In the genomic region with DNA sequence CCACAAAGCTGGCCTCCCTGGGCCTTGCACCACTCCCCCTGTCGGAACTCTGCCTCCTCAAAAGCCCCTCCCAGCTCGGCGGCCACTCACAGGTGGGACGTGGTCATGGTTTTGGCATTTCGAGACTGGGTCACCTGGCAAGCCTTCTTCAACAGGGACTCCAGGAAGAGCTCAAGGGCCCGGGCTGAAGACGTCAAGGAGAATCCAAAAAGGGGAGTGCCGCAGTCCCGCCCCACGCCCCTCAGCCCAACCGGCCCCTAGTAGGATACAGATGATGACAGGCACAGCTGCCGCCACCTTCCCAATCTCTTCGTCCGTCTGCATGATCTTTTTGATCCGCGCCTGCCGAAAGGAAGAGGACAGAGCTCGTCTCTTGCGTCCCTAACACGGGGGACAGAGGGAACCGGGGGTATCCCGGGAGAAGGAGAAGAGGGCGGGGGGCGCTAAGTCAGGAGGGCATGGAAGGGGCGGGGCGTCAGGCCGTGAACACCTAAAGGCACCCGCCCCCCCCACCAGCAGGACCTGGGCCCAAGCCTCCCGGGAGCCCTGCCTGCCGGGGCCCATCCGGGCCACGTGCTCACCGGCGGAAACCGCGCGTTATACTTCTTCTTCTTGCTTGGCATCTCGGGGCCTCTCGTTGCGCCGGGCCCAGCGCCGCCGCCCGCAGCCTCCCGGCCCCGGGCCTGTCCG, we compare ENCODE assay signal across 8 mouse cellular contexts. TPM values are rescaled to one million over a fixed set of nuclear protein-coding genes. Genes with fewer than 3 reads are reported as not detected.
DNase-seq lines count a peak whose midpoint lies in the region; ATAC-seq lines count a peak whose summit lies in the region.

No protein-coding gene starts in this region.

- DNase-seq in CD4-positive, CD25-positive, alpha-beta regulatory T cell, adult 2 months (ENCODE audit: low read depth, low spot score) = peak; percentile 80
- DNase-seq in adrenal gland, postnatal 10 days = peak; percentile 82
- peak; percentile 54 for DNase-seq in ovary, postnatal 10 days (ENCODE audit: low spot score)
- peak; percentile 84 for DNase-seq in thymus, postnatal 14 days

- H3K36me3 ChIP-seq in embryonic facial prominence, embryonic 15.5 days = peaks cover 50% of the 10 kb centered on the region
- H3K36me3 ChIP-seq in heart, embryonic 12.5 days = peaks cover 57% of the 10 kb centered on the region
- H3K36me3 ChIP-seq in kidney, embryonic 15.5 days = peaks cover 51% of the 10 kb centered on the region
- H3K36me3 ChIP-seq in lung, embryonic 16.5 days (ENCODE audit: control insufficient read depth, insufficient read depth, low read length) = peaks cover 24% of the 10 kb centered on the region

- H3K4me1 ChIP-seq in embryonic facial prominence, embryonic 15.5 days = peaks cover 41% of the 10 kb centered on the region
- peaks cover 29% of the 10 kb centered on the region for H3K4me1 ChIP-seq in heart, embryonic 12.5 days (replicated peaks)
- H3K4me1 ChIP-seq in kidney, embryonic 15.5 days = peaks cover 38% of the 10 kb centered on the region
- peaks cover 21% of the 10 kb centered on the region for H3K4me1 ChIP-seq in lung, embryonic 16.5 days (replicated peaks; ENCODE audit: control insufficient read depth, insufficient read depth, low read length)

- peak overlapping the region; percentile 94 for H3K27ac ChIP-seq in embryonic facial prominence, embryonic 15.5 days (replicated peaks)
- H3K27ac ChIP-seq in heart, embryonic 12.5 days (ENCODE audit: poor library complexity, severe bottlenecking) = peak overlapping the region; percentile 91
- H3K27ac ChIP-seq in kidney, embryonic 15.5 days = peak overlapping the region; percentile 95
- H3K27ac ChIP-seq in lung, embryonic 16.5 days (ENCODE audit: low read length) = peak overlapping the region; percentile 97

- peak overlapping the region; percentile 80 for H3K9ac ChIP-seq in embryonic facial prominence, embryonic 15.5 days
- peak overlapping the region; percentile 91 for H3K9ac ChIP-seq in heart, embryonic 12.5 days
- peak overlapping the region; percentile 82 for H3K9ac ChIP-seq in kidney, embryonic 15.5 days
- peak overlapping the region; percentile 91 for H3K9ac ChIP-seq in lung, embryonic 16.5 days (ENCODE audit: low read length)

- ATAC-seq in embryonic facial prominence, embryonic 15.5 days (ENCODE audit: insufficient number of reproducible peaks, low FRiP score, low TSS enrichment, low read depth) = peak; percentile 51
- ATAC-seq in heart, embryonic 12.5 days (ENCODE audit: insufficient number of reproducible peaks, low FRiP score) = peak; percentile 74
- peak; percentile 69 for ATAC-seq in kidney, embryonic 15.5 days (replicated peaks; ENCODE audit: low FRiP score)
- ATAC-seq in lung, embryonic 16.5 days (ENCODE audit: low read depth) = peak; percentile 61

- peak overlapping the region; percentile 87 for H3K4me3 ChIP-seq in embryonic facial prominence, embryonic 15.5 days (replicated peaks)
- H3K4me3 ChIP-seq in heart, embryonic 12.5 days = peak overlapping the region; percentile 89
- H3K4me3 ChIP-seq in kidney, embryonic 15.5 days (replicated peaks) = peak overlapping the region; percentile 86
- H3K4me3 ChIP-seq in lung, embryonic 16.5 days (ENCODE audit: low read length) = peak overlapping the region; percentile 90

- no peaks in the 10 kb centered on the region for H3K9me3 ChIP-seq in embryonic facial prominence, embryonic 15.5 days (replicated peaks)
- H3K9me3 ChIP-seq in heart, embryonic 12.5 days (replicated peaks) = no peaks in the 10 kb centered on the region
- no peaks in the 10 kb centered on the region for H3K9me3 ChIP-seq in kidney, embryonic 15.5 days (replicated peaks)
- H3K9me3 ChIP-seq in lung, embryonic 16.5 days (ENCODE audit: control insufficient read depth, low read length) = no peaks in the 10 kb centered on the region

- H3K4me2 ChIP-seq in embryonic facial prominence, embryonic 15.5 days (replicated peaks) = peak overlapping the region; percentile 75
- peak overlapping the region; percentile 94 for H3K4me2 ChIP-seq in heart, embryonic 12.5 days
- peak overlapping the region; percentile 79 for H3K4me2 ChIP-seq in kidney, embryonic 15.5 days
- H3K4me2 ChIP-seq in lung, embryonic 16.5 days (ENCODE audit: low read depth, low read length) = peak overlapping the region; percentile 71

- WGBS in embryonic facial prominence, embryonic 15.5 days = under 1% methylated on average over 46 of the region's 48 CpGs
- under 1% methylated on average over 47 of the region's 48 CpGs for WGBS in heart, embryonic 12.5 days
- under 1% methylated on average over 35 of the region's 48 CpGs for WGBS in kidney, embryonic 15.5 days
- under 1% methylated on average over 46 of the region's 48 CpGs for WGBS in lung, embryonic 16.5 days

- no peaks in the 10 kb centered on the region for H3K27me3 ChIP-seq in embryonic facial prominence, embryonic 15.5 days
- no peaks in the 10 kb centered on the region for H3K27me3 ChIP-seq in heart, embryonic 12.5 days (replicated peaks)
- no peaks in the 10 kb centered on the region for H3K27me3 ChIP-seq in kidney, embryonic 15.5 days
- no peaks in the 10 kb centered on the region for H3K27me3 ChIP-seq in lung, embryonic 16.5 days (ENCODE audit: control insufficient read depth, insufficient read depth, low read depth, low read length)

RNA-seq across cellular contexts. Expression of gene Drap1, which starts 0.5 kb away (rescaled TPM):
- 100 to 1,000 TPM; 246 to 264 TPM for total RNA-seq in adrenal gland, postnatal 10 days (2021)
- polyA plus RNA-seq in embryonic facial prominence, embryonic 15.5 days (2015; fragmentation: Nextera tagmentation; extraction: Ambion mirVana) = 267 and 280 TPM in 2 replicates
- polyA plus RNA-seq in heart, embryonic 12.5 days (2016; fragmentation: Nextera tagmentation; extraction: Ambion mirVana) = 190 and 194 TPM in 2 replicates
- 248 and 250 TPM in 2 replicates for polyA plus RNA-seq in kidney, embryonic 15.5 days (2015; fragmentation: Nextera tagmentation; extraction: Ambion mirVana)
- 263 and 265 TPM in 2 replicates for polyA plus RNA-seq in lung, embryonic 16.5 days (2015; fragmentation: Nextera tagmentation; extraction: Ambion mirVana)

RNA-seq across cellular contexts. Expression of gene AI837181, which starts 0.7 kb away (rescaled TPM):
- 10 to 100 TPM; 42.5 to 43.8 TPM for total RNA-seq in adrenal gland, postnatal 10 days (2021)
- 67.4 and 72.3 TPM in 2 replicates for polyA plus RNA-seq in embryonic facial prominence, embryonic 15.5 days (2015; fragmentation: Nextera tagmentation; extraction: Ambion mirVana)
- polyA plus RNA-seq in heart, embryonic 12.5 days (2016; fragmentation: Nextera tagmentation; extraction: Ambion mirVana) = 38.8 and 39.5 TPM in 2 replicates
- 54.2 and 59.0 TPM in 2 replicates for polyA plus RNA-seq in kidney, embryonic 15.5 days (2015; fragmentation: Nextera tagmentation; extraction: Ambion mirVana)
- polyA plus RNA-seq in lung, embryonic 16.5 days (2015; fragmentation: Nextera tagmentation; extraction: Ambion mirVana) = 20.7 and 28.3 TPM in 2 replicates

RNA-seq across cellular contexts. Expression of gene Tsga10ip, which starts 21.9 kb away (rescaled TPM):
- total RNA-seq in adrenal gland, postnatal 10 days (2021) = not detected
- polyA plus RNA-seq in embryonic facial prominence, embryonic 15.5 days (2015; fragmentation: Nextera tagmentation; extraction: Ambion mirVana) = 0.72 and 1.1 TPM in 2 replicates
- polyA plus RNA-seq in heart, embryonic 12.5 days (2016; fragmentation: Nextera tagmentation; extraction: Ambion mirVana) = 1.7 and 1.8 TPM in 2 replicates
- polyA plus RNA-seq in kidney, embryonic 15.5 days (2015; fragmentation: Nextera tagmentation; extraction: Ambion mirVana) = 0.30 and 0.57 TPM in 2 replicates
- 1.3 and 1.5 TPM in 2 replicates for polyA plus RNA-seq in lung, embryonic 16.5 days (2015; fragmentation: Nextera tagmentation; extraction: Ambion mirVana)

RNA-seq across cellular contexts. Expression of gene Fosl1, which starts 23.1 kb away (rescaled TPM):
- total RNA-seq in adrenal gland, postnatal 10 days (2021) = under 1 TPM in 1 of 2 experiments, not detected in 1; 0.18 TPM
- polyA plus RNA-seq in embryonic facial prominence, embryonic 15.5 days (2015; fragmentation: Nextera tagmentation; extraction: Ambion mirVana) = not detected in 2 replicates
- polyA plus RNA-seq in heart, embryonic 12.5 days (2016; fragmentation: Nextera tagmentation; extraction: Ambion mirVana) = not detected in 2 replicates
- 0.39 TPM in 1 of 2 replicates, not detected in the other for polyA plus RNA-seq in kidney, embryonic 15.5 days (2015; fragmentation: Nextera tagmentation; extraction: Ambion mirVana)
- polyA plus RNA-seq in lung, embryonic 16.5 days (2015; fragmentation: Nextera tagmentation; extraction: Ambion mirVana) = not detected in 2 replicates

RNA-seq across cellular contexts. Expression of gene Ccdc85b, which starts 33.5 kb away (rescaled TPM):
- 10 to 100 TPM in 1 of 2 experiments, 1 to 10 TPM in 1; 9.4 to 11.5 TPM for total RNA-seq in adrenal gland, postnatal 10 days (2021)
- polyA plus RNA-seq in embryonic facial prominence, embryonic 15.5 days (2015; fragmentation: Nextera tagmentation; extraction: Ambion mirVana) = 8.0 and 8.9 TPM in 2 replicates
- 10.5 and 13.0 TPM in 2 replicates for polyA plus RNA-seq in heart, embryonic 12.5 days (2016; fragmentation: Nextera tagmentation; extraction: Ambion mirVana)
- 10.1 and 11.3 TPM in 2 replicates for polyA plus RNA-seq in kidney, embryonic 15.5 days (2015; fragmentation: Nextera tagmentation; extraction: Ambion mirVana)
- polyA plus RNA-seq in lung, embryonic 16.5 days (2015; fragmentation: Nextera tagmentation; extraction: Ambion mirVana) = 7.5 and 7.7 TPM in 2 replicates

Comparison
In these comparisons a context has a peak if more than half of its experiments do, and no peak if none do; other contexts are left out.
1. Peak in every context shown above with its lines: DNase-seq, ATAC-seq, H3K4me3 ChIP-seq and H3K27ac ChIP-seq.